Mouse (Mus musculus) embryonic facial prominence, embryonic 13.5 days (tissue): ENCODE data around the gene Irx6. TPM values are rescaled to one million over a fixed set of nuclear protein-coding genes. Genes with fewer than 3 reads are reported as not detected.
A peak's percentile ranks its signal among the peaks of the same experiment; 100 is the strongest.

Source experiments
- ATAC-seq: fragments of 200-750 bp; cut with Nextera tagmentation; 2 replicates; pipeline ENCODE4 v1.8.0; 2017; ENCODE audit warnings: low read depth; ENCODE audit not compliant: insufficient number of reproducible peaks, insufficient read depth, low FRiP score, low TSS enrichment
- H3K27ac ChIP-seq: fragments of 300-500 bp; sonication (generic); 2 replicates; pipeline ENCODE4 v1.5.1; 2015; ENCODE audit warnings: moderate library complexity, mild to moderate bottlenecking, inconsistent platforms
- H3K27me3 ChIP-seq: fragments of 300-500 bp; sonication (generic); 2 replicates; pipeline ENCODE4 v1.6.1; 2015; ENCODE audit warnings: mild to moderate bottlenecking, inconsistent platforms
- H3K36me3 ChIP-seq: fragments of 300-500 bp; sonication (generic); 2 replicates; pipeline ENCODE4 v1.6.1; 2015; ENCODE audit warnings: mild to moderate bottlenecking, inconsistent platforms
- H3K4me1 ChIP-seq: fragments of 300-500 bp; sonication (generic); 2 replicates; pipeline ENCODE4 v1.6.1; 2015; ENCODE audit warnings: inconsistent platforms
- H3K4me2 ChIP-seq: fragments of 300-500 bp; sonication (generic); 2 replicates; pipeline ENCODE4 v1.6.1; 2015; ENCODE audit warnings: moderate library complexity, mild to moderate bottlenecking, inconsistent platforms
- H3K4me3 ChIP-seq: fragments of 300-500 bp; sonication (generic); 2 replicates; pipeline ENCODE4 v1.5.1; 2015; ENCODE audit warnings: mild to moderate bottlenecking, inconsistent platforms
- H3K9ac ChIP-seq: fragments of 300-500 bp; sonication (generic); 2 replicates; pipeline ENCODE4 v1.6.1; 2015; ENCODE audit warnings: mild to moderate bottlenecking, inconsistent platforms
- H3K9me3 ChIP-seq: fragments of 300-500 bp; sonication (generic); 2 replicates; pipeline ENCODE4 v1.6.1; 2016; ENCODE audit warnings: inconsistent platforms
- WGBS: fragments of 180-500 bp; shearing (Covaris S2); methylation state at CpG from one replicate; pipeline ENCODE4 v1.1.7; 2015; ENCODE audit warnings: mixed read lengths; 5-methylcytosine and 5-hydroxymethylcytosine counted together
- polyA plus RNA-seq: library from polyadenylated mRNA; unstranded; fragments of >200 nt; fragmentation: Nextera tagmentation; extraction: Ambion mirVana; gene quantifications from 2 replicates; pipeline ENCODE4 v1.2.1, GENCODE M21; 2015

Irx6 gene
- polyA plus RNA-seq, 1 experiment from 2014 or later = 1.1 TPM

DNA sequence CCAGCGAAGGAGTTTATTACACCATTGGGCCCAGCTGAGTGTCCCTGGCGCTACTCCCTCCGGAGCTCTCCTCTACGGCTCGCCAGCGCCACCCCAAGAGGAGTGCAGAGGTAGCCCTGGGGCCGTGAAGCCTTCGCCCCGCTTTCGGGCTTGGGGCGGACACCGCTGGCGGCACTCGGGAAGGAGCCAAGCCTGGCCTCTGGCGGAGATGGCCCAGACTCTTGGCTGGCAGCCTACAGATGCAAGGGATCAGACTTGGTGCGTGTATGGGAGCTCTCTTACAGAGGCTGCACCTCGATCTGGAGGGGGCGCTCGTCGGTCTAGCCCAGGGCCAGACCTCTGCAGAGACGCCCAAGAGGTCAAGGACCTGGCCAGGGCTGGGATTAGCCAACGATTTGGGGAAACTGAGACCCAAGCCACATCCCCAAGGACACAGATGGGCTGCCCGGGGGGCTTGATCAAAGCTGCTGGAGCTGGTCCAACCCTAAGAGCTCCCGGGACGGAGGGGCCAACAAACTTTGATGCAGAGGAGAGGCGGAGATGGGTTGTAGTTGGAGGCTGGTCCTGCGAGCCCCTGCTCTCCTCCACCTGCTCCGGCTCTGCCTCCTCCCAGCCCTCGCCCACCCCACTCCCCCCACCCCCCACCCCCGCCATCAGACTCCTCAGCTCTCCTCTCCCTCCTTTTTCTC is 389 bp upstream of the Irx6 start:
- peak; percentile 56; the same call in 1 of the 2 replicates for ATAC-seq
- H3K9ac ChIP-seq = peak overlapping the region; percentile 61
- H3K27me3 ChIP-seq = peaks cover 94% of the 10 kb centered on the region
- no peaks in the 10 kb centered on the region for H3K36me3 ChIP-seq
- peaks cover 47% of the 10 kb centered on the region for H3K4me1 ChIP-seq
- no peaks in the 10 kb centered on the region for H3K9me3 ChIP-seq
- no peak overlapping the region for H3K27ac ChIP-seq
- H3K4me3 ChIP-seq = peak overlapping the region; percentile 49
- H3K4me2 ChIP-seq = peak overlapping the region; percentile 83
- WGBS = under 1% methylated on average over 30 of the region's 30 CpGs

DNA sequence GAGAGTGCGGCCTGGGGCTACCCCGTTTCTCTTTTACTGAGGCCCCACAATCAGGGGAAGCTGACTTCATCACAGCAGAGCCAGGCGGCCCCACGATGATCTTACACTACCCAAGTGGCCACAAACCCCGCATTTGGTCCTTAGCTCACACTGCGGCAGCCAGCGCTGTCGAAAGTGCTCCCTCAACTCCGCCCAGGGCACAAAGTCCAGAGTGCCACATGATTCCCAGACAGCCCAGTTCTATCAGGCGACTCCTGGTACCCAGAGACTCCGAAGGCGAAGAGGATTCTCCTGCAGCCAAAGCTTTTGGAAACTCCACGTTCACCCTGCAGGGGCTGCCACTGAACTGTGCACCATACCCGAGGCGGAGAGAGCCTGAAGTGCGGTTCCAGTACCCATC is 4.3 kb downstream of the Irx6 start:
- Histone ChIP-seq H3K27me3 (peaks cover 86% of the 10 kb centered on the region), H3K4me3 (peak overlapping the region; percentile 27), H3K27ac (no peak overlapping the region), H3K9me3 (no peaks in the 10 kb centered on the region), H3K4me1 (peaks cover 28% of the 10 kb centered on the region), H3K36me3 (no peaks in the 10 kb centered on the region), H3K4me2 (peak overlapping the region; percentile 53), H3K9ac (0 out of 2 replicates have a peak overlapping the region, but pooled peaks have one; percentile 49)
- ATAC-seq = no peak
- WGBS = 9% methylated on average over 16 of the region's 16 CpGs

DNA sequence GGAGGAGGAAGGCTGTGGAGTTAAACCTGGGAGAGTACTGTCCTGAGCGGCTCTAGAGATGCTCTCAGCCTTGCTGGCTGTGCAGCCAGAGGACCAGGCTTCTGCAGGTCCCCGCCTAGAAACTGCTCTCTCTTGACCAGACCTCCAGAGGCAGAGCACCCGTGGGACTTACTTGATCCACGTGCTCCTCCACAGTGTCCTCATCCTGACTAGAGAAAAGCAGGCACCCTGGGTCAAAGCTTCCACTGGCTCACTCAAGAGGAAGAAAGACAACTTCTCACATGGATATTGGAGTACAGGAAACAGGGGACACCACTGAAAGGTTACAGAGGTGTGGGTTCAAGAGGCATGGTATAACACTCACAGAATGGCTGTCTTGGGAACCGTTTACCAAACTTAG is 23.3 kb downstream of the Irx6 start:
- 82% methylated on average over 5 of the region's 5 CpGs for WGBS

DNA sequence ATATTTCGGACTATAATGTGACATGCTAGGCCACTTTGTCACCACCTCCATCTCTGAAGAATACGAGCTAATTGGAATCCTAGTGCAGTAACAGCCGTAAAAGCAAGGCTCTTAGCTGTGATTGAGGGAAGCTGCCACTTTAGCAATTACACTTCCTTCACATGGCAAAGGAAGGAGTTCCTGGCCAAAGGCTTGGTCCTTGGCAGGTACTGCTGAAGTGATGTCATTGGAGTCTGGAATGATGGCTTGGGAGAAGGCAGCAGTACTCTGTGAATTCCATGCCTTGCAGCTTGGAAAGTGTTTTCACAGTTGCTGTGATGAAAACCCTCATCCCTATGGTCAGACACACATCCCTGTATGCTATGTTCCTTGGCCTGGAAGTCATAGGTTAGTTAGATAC is 24.3 kb downstream of the Irx6 start:
- Histone ChIP-seq H3K27me3 (no peaks in the 10 kb centered on the region; the same call in 1 of the 2 replicates), H3K36me3 (no peaks in the 10 kb centered on the region), H3K4me2 (no peak overlapping the region), H3K4me1 (0 out of 2 replicates have a peak, but pooled peaks cover 6% of the 10 kb centered on the region), H3K27ac (no peak overlapping the region), H3K9ac (no peak overlapping the region), H3K4me3 (no peak overlapping the region), H3K9me3 (no peaks in the 10 kb centered on the region)
- no peak for ATAC-seq
- 76% methylated on average over 3 of the region's 3 CpGs for WGBS

More for the DNA sequence above, 23.3 kb downstream of the Irx6 start:
- H3K9ac ChIP-seq = no peak overlapping the region
- H3K4me1 ChIP-seq = 0 out of 2 replicates have a peak, but pooled peaks cover 6% of the 10 kb centered on the region
- H3K27ac ChIP-seq = no peak overlapping the region
- no peaks in the 10 kb centered on the region for H3K9me3 ChIP-seq
- peaks cover 2% of the 10 kb centered on the region; the same call in 1 of the 2 replicates for H3K27me3 ChIP-seq
- H3K4me2 ChIP-seq = no peak overlapping the region
- H3K36me3 ChIP-seq = no peaks in the 10 kb centered on the region
- H3K4me3 ChIP-seq = no peak overlapping the region
- no peak for ATAC-seq

DNA sequence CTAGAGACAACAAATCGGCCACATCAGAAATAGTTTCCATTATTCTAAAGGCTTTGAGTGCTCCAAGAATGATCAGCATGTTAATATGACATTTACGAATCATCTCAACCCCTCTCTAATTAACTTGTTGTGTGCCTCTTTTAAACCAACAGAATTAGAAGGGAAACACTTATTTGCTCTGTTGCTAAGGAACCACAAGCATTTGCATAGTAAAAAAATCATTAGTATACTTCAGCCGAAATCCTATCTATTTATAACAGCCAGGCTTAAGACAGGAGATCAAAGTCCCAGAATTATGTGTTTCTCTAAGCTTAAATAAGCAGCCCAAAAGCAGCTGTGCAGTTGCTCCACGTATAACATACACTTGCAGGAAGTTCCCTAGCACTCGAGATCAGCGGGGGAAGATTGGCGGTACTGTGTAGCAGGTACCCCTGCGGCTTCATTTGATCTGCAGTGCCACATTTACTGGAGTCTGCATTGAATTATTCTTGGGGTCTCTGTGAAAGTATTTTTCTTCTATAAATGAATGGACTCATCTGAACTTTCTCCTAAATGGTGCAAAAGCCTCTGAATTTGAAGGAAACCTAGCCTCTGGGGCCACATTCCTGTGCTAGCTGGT is 25.9 kb downstream of the Irx6 start:
- H3K9ac ChIP-seq = no peak overlapping the region
- 43% methylated on average over 8 of the region's 8 CpGs for WGBS
- no peaks in the 10 kb centered on the region for H3K9me3 ChIP-seq
- H3K4me2 ChIP-seq = no peak overlapping the region
- H3K36me3 ChIP-seq = no peaks in the 10 kb centered on the region
- H3K4me1 ChIP-seq = 0 out of 2 replicates have a peak, but pooled peaks cover 6% of the 10 kb centered on the region
- H3K4me3 ChIP-seq = no peak overlapping the region
- H3K27ac ChIP-seq = no peak overlapping the region
- ATAC-seq = no peak
- H3K27me3 ChIP-seq = no peaks in the 10 kb centered on the region; the same call in 1 of the 2 replicates

DNA sequence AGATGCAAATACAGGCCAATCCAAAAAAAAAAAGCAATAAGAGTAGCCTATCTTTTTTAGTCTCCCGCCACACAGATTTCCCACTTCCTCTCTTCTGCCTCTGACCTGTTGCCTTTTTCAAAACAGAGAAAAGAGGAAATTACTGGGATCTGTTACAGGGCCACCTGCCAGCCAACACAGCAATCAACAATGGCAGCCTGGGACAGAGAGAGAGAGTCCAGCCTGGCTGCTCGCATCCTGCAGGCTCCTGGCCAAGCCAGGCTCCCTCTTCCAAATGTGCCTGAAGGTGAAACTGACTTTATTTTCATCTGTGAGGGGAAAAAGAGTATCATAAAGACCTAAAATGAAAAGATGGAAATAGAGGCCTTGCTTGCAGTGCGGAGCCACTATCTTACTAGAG is 29.3 kb downstream of the Irx6 start:
- no peaks in the 10 kb centered on the region for H3K36me3 ChIP-seq
- no peak overlapping the region for H3K9ac ChIP-seq
- no peaks in the 10 kb centered on the region for H3K27me3 ChIP-seq
- 80% methylated on average over 3 of the region's 3 CpGs for WGBS
- H3K4me3 ChIP-seq = no peak overlapping the region
- 0 out of 2 replicates have a peak, but pooled peaks cover 6% of the 10 kb centered on the region for H3K4me1 ChIP-seq
- no peak for ATAC-seq
- H3K4me2 ChIP-seq = no peak overlapping the region
- no peak overlapping the region for H3K27ac ChIP-seq
- no peaks in the 10 kb centered on the region for H3K9me3 ChIP-seq

DNA sequence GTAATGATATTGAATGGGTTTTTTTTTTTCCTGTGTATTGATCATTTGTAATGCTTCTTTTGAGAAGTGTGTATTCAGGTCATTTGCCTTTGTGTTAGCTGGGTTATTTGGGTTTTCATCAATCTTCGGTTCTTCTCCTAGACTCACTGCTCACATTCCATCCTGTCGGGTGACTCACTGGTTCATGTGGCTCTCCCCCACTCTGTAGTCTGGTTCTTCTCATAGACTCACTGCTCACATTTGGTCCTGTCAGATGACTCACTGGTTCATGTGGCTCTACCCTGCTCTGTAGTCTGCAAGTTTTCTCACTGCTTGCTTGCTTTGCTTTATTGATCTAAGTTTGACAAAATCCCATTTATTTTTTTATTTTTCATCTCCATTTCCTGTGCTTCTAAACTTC is 32.2 kb downstream of the Irx6 start:
- ATAC-seq = no peak
- 69% methylated on average over 2 of the region's 2 CpGs for WGBS

DNA sequence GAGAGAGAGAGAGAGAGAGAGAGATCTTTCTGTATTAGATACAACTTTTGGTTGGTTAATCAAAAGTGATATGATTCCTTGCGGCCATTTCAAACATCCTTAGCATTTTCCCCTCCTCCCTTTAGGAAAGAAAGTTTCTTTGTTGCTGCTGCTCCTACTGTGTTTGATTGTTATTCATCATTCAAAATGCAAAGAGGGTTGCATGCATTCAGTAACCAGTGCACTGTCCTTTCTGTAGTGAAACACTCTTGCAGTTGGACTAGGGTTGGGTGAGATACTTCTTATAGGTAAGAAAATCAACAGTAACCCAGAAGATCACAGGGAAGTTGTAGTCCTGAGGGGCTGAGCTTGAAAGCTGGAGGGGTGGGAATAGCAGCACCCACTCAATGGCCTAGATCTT is 39.2 kb downstream of the Irx6 start:
- Histone ChIP-seq H3K27me3 (no peaks in the 10 kb centered on the region), H3K9ac (no peak overlapping the region), H3K4me2 (no peak overlapping the region), H3K4me1 (peaks cover 11% of the 10 kb centered on the region), H3K36me3 (no peaks in the 10 kb centered on the region), H3K4me3 (no peak overlapping the region), H3K27ac (no peak overlapping the region), H3K9me3 (peaks cover 7% of the 10 kb centered on the region; the same call in 1 of the 2 replicates)
- WGBS = 85% methylated on average over 1 of the region's 1 CpGs
- ATAC-seq = no peak

More for the DNA sequence above, 32.2 kb downstream of the Irx6 start:
- no peaks in the 10 kb centered on the region for H3K4me1 ChIP-seq
- peaks cover 7% of the 10 kb centered on the region; the same call in 1 of the 2 replicates for H3K9me3 ChIP-seq
- H3K27me3 ChIP-seq = no peaks in the 10 kb centered on the region
- no peak overlapping the region for H3K27ac ChIP-seq
- H3K36me3 ChIP-seq = no peaks in the 10 kb centered on the region
- no peak overlapping the region for H3K4me2 ChIP-seq
- H3K4me3 ChIP-seq = no peak overlapping the region
- no peak overlapping the region for H3K9ac ChIP-seq

DNA sequence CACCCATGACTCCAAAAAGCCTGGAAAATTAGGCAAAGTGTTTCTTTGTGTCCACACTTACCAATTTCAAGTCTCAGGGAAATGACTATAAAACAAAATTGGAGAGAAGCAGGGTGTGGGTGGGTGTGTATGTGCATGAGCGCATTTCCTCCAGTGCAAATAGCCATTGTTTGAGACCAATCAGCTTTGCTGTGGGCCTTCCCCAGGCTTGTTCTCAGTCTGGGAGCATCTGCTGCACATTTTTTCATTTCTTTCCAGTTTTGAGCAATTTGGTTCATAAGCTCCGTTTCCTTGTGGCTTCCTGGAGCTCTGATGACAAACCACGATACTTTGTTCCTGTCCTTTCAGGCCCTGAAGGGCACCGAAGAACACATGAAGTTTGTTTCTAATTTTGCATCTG is 43.3 kb downstream of the Irx6 start:
- WGBS = 27% methylated on average over 4 of the region's 4 CpGs
- no peaks in the 10 kb centered on the region for H3K9me3 ChIP-seq
- peaks cover 24% of the 10 kb centered on the region for H3K4me1 ChIP-seq
- H3K9ac ChIP-seq = no peak overlapping the region
- H3K4me2 ChIP-seq = 0 out of 2 replicates have a peak overlapping the region, but pooled peaks have one; percentile 1
- H3K27ac ChIP-seq = no peak overlapping the region
- no peaks in the 10 kb centered on the region for H3K36me3 ChIP-seq
- H3K27me3 ChIP-seq = 0 out of 2 replicates have a peak, but pooled peaks cover 10% of the 10 kb centered on the region
- no peak for ATAC-seq
- H3K4me3 ChIP-seq = no peak overlapping the region

DNA sequence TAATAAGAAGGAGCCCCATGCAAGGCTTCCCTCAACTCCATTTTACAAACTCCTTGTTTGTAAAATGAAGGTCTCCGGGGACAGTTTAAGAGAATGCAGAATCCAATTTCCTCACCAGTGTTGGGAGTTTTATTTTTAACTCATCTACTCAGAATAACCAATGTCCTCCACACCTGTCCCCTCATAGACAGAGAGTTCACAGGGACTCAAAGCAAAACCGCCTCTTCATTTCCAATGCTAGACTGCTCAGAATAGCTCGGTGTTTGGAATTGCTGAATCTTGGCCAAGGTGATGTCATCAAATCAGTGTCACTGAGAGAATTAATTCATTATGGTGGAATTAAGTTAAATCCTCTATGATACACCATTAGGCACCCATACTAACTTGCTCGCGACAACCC is 44.0 kb downstream of the Irx6 start:
- WGBS = 67% methylated on average over 5 of the region's 5 CpGs
- 0 out of 2 replicates have a peak overlapping the region, but pooled peaks have one; percentile 1 for H3K4me2 ChIP-seq
- ATAC-seq = no peak
- no peaks in the 10 kb centered on the region for H3K9me3 ChIP-seq
- H3K4me3 ChIP-seq = no peak overlapping the region
- no peak overlapping the region for H3K9ac ChIP-seq
- no peaks in the 10 kb centered on the region for H3K36me3 ChIP-seq
- 0 out of 2 replicates have a peak overlapping the region, but pooled peaks have one; percentile 40 for H3K27ac ChIP-seq
- peaks cover 30% of the 10 kb centered on the region for H3K4me1 ChIP-seq
- 0 out of 2 replicates have a peak, but pooled peaks cover 10% of the 10 kb centered on the region for H3K27me3 ChIP-seq

DNA sequence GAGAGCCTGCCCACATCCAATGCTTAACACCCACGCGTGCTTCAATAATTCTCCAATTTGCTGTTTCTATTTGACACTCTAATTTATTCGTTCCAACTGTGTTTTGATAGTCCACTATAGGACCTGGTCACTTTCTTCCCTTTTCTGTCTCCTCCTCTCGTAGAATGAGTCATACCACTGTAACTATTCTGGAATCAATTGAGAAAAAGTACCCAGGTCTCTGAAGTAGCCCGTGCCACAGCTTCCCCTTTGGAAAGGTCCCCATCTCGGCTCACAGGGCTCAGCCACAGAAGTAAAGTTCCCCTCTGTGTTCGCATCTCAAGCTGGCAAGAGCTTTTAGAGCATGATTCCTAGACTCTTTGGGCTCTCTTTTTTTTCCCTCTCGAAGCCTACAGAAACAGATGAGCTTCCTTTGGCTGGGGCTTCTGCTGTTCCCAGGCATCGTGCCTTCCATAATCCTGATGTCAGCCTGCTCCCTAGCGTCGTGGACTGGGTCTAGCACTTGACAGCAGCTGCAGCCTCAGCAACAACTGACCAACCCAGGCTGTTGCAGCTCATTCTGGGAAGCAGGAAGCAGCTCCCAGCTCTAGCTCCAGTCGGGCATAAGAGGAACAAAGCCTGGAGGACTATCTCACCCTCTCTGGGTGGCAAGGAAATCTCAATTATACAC is 47.3 kb downstream of the Irx6 start:
- H3K4me2 ChIP-seq = peak overlapping the region; percentile 33
- no peak overlapping the region for H3K9ac ChIP-seq
- peak; percentile 69 for ATAC-seq

More for the DNA sequence above, 47.3 kb downstream of the Irx6 start:
- H3K27ac ChIP-seq = no peak overlapping the region
- no peaks in the 10 kb centered on the region for H3K36me3 ChIP-seq
- H3K4me3 ChIP-seq = no peak overlapping the region
- no peaks in the 10 kb centered on the region for H3K9me3 ChIP-seq
- 31% methylated on average over 12 of the region's 12 CpGs for WGBS
- H3K27me3 ChIP-seq = peaks cover 24% of the 10 kb centered on the region; the same call in 1 of the 2 replicates
- peaks cover 43% of the 10 kb centered on the region for H3K4me1 ChIP-seq
